Mouse (Mus musculus) neutrophil, adult 5-6 weeks (primary cell): ENCODE results near the gene Grrp1. TPM values are rescaled to one million over a fixed set of nuclear protein-coding genes. Genes with fewer than 3 reads are reported as not detected.

ENCODE experiments used
- total RNA-seq: library from RNA; stranded (forward); fragments of 200-1000 nt; gene quantifications from 2 replicates; pipeline ENCODE4 v1.2.3, GENCODE M21; 2017

The Grrp1 gene
- total RNA-seq, 1 experiment from 2014 or later = not detected

Other genes with a start within 250 kb of the Grrp1 start
- gene Lin28a, start 235.3 kb downstream of the Grrp1 start, total RNA-seq = 13.6 and 16.1 TPM in 2 replicates
- 0.58 TPM in 1 of 2 replicates, not detected in the other for gene Zfp683, start 200.3 kb downstream of the Grrp1 start, total RNA-seq
- gene Crybg2, start 193.3 kb downstream of the Grrp1 start, total RNA-seq = 4.2 and 7.4 TPM in 2 replicates
- gene Cd52, start 159.0 kb downstream of the Grrp1 start, total RNA-seq = 2,308 and 2,325 TPM in 2 replicates
- gene Ubxn11, start 151.5 kb downstream of the Grrp1 start, total RNA-seq = 15.0 and 22.1 TPM in 2 replicates
- 471 and 477 TPM in 2 replicates for gene Sh3bgrl3, start 125.3 kb downstream of the Grrp1 start, total RNA-seq
- 26.5 and 38.3 TPM in 2 replicates for gene Cep85, start 67.0 kb downstream of the Grrp1 start, total RNA-seq
- not detected in 2 replicates for gene Gm7534, start 51.1 kb downstream of the Grrp1 start, total RNA-seq
- gene Catsper4, start 26.7 kb downstream of the Grrp1 start, total RNA-seq = not detected in 2 replicates
- gene Cnksr1, start 15.7 kb downstream of the Grrp1 start, total RNA-seq = 0.58 and 0.98 TPM in 2 replicates
- 0.47 TPM in 1 of 2 replicates, not detected in the other for gene E130218I03Rik, start 10.4 kb downstream of the Grrp1 start, total RNA-seq
- 3.6 and 5.7 TPM in 2 replicates for gene Zfp593, start 8.5 kb downstream of the Grrp1 start, total RNA-seq
- gene Gm30191, start 7.2 kb downstream of the Grrp1 start, total RNA-seq = not detected in 2 replicates
- 15.5 and 18.7 TPM in 2 replicates for gene Pdik1l, start 33.8 kb upstream of the Grrp1 start, total RNA-seq
- gene Trim63, start 61.0 kb upstream of the Grrp1 start, total RNA-seq = not detected in 2 replicates
- not detected in 2 replicates for gene Slc30a2, start 89.1 kb upstream of the Grrp1 start, total RNA-seq
- 0.86 and 1.3 TPM in 2 replicates for gene Extl1, start 129.7 kb upstream of the Grrp1 start, total RNA-seq
- 0.12 and 0.74 TPM in 2 replicates for gene Pafah2, start 142.2 kb upstream of the Grrp1 start, total RNA-seq
- 9.9 and 16.6 TPM in 2 replicates for gene Stmn1, start 214.2 kb upstream of the Grrp1 start, total RNA-seq
- 3.5 and 3.7 TPM in 2 replicates for gene Paqr7, start 242.6 kb upstream of the Grrp1 start, total RNA-seq